Mouse (Mus musculus) gastrocnemius, adult 8-10 months (tissue): Measurements from ENCODE around the gene Lekr1. TPM values are rescaled to one million over a fixed set of nuclear protein-coding genes. Genes with fewer than 3 reads are reported as not detected.
A peak's percentile ranks its signal among the peaks of the same experiment; 100 is the strongest.

Experiments used
- DNase-seq, 2 experiments: peaks; one replicate each; pipeline ENCODE4 v3.0.0; 2022; ENCODE audit warnings: low spot score in 2 of 2
- total RNA-seq, 4 experiments: library from RNA; stranded (reverse); gene quantifications; 2 replicates each; pipeline ENCODE4 v1.2.4; 2022

Lekr1 gene
- total RNA-seq, 4 experiments from 2014 or later = 0.19 to 0.62 (median 0.27) TPM

DNA sequence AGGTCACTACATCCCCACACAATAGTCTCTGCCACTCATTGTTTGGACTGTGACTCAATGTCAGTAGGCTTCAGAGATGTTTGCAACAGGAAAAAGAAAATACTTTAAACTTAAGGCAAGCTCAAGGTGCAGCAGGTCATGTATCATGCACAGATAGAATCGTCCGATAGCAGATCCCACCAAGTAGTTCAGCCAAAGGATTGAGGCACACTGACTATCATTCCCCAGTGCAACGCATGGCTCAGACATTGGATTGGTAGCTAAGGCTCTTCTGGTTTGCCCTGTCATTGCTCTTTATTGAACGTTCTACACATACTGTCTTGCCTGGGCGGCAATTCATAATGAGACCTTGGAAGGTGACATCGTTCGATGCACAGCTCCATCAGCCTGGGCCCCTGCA, 9.6 kb upstream of the Lekr1 start:
- DNase-seq = no peak

GRCm38 (mm10) chr3:65656902-65657660, 8.9 kb upstream of the Lekr1 start:
- no peak for DNase-seq

DNA sequence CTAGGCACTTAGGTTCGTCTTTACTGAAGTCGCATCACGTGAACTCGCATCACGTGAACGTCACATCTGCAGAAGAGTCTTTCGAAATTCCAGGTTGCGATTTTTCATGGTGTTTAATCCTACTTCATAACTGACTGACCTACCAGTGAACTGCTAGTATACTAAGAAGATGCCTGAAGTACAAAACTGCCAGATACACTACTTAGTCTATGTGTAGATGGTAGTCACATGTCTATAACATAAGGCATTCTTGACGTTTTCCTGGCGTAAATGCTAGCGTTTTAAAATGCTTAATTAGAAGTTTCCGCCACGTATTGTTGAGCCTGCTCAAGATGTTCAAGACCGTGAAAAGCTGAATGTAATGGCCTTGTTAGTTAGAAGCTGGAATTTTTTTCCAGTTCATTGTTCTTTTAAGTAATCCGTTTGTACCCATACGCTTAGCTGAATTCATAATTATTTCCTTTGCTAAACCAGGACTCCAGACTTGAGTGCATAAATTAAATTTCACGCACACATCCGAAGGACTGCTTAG, 7.9 kb upstream of the Lekr1 start:
- DNase-seq = no peak

DNA sequence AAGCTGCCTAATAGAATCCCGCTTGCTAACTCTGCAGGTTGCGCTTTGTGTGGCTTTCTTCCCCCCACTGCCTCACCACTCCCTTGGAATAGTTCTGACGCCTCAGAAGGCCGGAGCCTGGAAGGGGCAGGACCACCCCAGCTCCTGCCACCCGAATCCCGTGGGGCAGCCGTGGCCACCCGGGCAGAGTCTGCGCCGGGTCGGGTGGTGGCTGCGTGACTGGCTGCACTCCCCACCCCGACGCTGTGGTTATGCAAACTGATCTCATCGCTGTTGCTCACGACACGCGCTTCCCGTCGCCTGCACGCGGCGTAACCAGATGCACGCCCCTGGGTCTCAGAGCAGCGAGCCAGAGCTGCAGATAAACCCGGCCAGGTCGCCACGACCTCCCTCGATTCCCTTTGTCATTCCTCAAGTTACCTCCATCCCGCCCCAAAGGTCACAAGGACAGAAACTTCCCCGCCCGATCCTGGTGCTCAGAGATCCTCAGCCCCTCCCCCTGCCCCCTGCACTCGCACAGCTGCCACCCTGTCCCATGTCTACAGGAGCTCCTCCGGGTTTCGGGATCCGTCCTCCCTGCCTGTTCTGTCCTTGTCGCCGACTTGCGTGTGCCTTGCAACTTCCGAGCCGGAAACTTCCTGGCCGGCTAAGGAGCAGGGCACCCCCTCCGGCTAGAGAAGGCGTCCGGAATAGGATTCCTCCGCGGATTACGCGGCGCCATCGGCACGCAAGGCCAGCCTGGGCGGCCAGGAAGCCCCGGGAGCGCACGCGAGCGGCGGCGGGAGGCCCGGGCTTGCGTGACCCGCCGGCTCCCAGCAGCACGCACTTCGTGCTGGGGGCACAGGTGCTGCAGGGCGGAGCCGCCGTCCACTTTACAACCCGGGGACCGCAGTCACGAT, 7.1 kb upstream of the Lekr1 start:
- DNase-seq = peak; percentile 46 to 70

DNA sequence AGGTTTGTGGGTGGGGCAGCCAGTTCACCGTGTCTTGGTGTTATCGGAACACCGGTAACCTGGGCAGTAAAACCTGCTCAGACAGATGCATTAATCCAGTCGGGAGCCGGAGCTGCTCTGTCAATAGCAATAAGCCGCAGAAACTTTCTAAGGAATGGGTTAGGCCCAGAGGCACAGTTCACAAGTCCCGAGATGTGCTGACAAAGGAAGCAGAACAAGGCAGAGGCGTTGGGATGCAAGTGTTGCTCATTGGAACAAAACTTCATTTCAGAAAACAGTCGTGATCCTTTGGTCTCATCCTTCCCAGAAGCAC, 6.5 kb upstream of the Lekr1 start:
- no peak for DNase-seq

- no peak for DNase-seq
These were observed 5.7 kb upstream of the Lekr1 start for GRCm38 (mm10) chr3:65660336-65660735.

- no peak for DNase-seq
These were observed 4.3 kb upstream of the Lekr1 start for GRCm38 (mm10) chr3:65661731-65662130.

DNA sequence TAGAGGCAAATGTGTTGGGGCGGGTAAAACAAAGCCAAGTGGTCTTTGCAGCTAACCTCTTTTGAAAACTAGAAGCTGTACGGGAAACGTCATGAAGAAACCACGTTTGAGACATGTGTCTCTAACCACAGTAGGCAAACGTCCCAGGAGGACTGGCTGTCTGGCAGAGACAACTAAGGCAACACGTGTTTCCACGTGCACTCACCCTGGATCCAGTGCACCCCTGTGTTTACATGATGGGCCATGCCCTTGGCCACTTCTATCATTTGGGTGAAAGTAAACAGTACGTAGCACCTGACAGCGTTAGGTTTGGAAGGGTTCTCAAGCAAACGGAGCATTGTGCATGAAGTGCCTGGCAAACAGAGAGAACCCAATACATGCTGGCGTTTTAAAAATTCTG, 2.9 kb upstream of the Lekr1 start:
- DNase-seq = no peak

GRCm38 (mm10) chr3:65670216-65670615, 4.2 kb downstream of the Lekr1 start:
- DNase-seq = no peak

GRCm38 (mm10) chr3:65673725-65674124, 7.7 kb downstream of the Lekr1 start:
- no peak for DNase-seq

DNA sequence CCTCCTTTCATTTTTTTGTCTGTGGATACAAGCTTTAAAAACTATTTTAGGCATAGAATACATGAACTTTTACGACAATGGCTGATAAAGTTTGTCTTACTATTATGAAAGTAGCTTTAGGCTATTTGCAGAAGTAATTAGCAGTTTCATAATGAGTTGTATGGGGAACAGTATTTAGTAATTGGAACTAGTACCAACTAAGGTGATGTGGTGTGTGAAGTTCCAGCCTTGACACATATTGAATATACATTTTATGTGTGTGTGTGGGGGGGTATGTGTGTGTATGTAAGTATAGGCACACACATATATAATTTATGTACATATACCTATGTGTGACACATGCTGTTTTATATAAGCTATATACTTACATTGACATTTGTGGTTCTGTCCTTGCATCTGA, 14.6 kb downstream of the Lekr1 start:
- DNase-seq = no peak

- DNase-seq = no peak
These were observed 23.7 kb downstream of the Lekr1 start for GRCm38 (mm10) chr3:65689705-65690104.

DNA sequence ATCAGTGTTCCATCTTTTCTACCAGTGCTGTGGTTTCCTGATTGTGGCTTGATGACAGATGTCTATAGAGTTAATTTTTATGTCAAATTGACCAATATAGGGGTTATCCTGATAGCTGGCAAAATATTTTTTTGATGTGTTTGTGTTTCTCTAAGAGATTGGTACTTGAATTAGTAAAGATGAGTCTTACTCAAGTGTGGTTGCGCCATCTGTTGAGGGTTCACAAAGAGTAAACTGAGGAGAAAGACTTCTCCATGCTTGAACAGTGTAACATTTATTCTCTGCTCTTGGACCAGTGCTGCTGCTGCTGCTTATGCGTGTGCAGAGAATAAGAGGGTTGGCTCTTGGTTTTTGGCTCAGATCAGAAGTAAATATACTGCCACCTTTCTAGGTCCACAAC, 24.8 kb downstream of the Lekr1 start:
- DNase-seq = no peak

DNA sequence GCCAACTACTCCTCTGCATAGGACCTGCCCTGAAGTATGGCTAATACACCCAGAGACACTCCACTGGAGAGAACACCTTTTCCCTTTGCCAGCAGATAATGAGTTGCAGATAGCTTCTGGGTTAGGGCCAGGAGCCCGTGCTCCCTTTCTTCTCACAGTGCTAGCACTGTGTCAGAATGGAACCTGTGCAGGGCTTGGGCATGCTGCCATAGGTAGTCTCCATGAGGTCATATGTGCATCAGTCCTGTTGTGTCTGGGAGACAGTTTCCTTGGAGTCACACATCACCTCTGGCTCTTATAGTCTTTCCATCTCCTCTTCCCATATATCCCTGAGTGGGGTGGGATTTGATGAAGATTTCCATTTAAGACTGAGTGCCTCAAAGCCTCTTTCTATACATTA, 33.7 kb downstream of the Lekr1 start:
- no peak for DNase-seq

GRCm38 (mm10) chr3:65714372-65714771, 48.3 kb downstream of the Lekr1 start:
- DNase-seq = no peak

- DNase-seq = no peak
These were observed 51.4 kb downstream of the Lekr1 start for GRCm38 (mm10) chr3:65717406-65717805.

DNA sequence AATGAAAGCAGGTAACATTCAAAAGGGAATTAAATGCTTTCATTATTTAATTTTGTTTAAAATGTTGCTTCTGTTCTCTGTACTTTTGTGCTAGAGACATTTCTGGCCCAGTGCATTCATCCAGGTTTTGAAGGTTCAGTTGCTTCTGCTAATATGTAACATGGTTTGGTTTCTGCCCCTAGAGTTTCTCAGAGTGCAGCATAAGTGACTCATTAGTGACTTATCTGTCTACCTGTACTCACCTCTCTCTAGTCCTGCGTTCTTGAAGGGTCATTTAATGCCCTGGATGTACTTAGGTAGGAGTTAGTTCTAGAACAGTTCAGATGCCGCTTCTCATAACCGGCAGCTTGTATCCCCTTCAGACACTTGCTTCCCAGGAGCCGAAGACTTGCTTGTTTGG, 56.9 kb downstream of the Lekr1 start:
- DNase-seq = no peak

- DNase-seq = no peak
These were observed 57.6 kb downstream of the Lekr1 start for GRCm38 (mm10) chr3:65723664-65724063.

DNA sequence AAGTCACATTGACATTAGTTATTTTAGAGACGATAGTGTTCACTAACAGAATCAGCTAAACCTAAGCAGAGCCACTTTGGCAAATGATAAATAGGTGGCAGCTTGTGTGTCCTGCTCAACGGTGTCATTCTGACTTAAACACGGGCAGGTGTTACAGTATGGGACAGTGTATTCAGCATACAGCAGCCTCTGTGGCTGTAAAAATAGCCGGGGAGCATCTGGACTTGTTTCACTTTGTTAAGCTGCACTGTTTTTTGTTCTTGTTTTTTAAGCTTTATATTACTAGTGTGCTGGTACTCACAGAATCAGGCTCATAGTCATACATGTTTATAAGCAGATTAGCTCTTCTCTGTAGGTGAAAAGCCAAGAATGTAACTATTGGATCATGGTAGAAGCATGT, 71.8 kb downstream of the Lekr1 start:
- DNase-seq = no peak

DNA sequence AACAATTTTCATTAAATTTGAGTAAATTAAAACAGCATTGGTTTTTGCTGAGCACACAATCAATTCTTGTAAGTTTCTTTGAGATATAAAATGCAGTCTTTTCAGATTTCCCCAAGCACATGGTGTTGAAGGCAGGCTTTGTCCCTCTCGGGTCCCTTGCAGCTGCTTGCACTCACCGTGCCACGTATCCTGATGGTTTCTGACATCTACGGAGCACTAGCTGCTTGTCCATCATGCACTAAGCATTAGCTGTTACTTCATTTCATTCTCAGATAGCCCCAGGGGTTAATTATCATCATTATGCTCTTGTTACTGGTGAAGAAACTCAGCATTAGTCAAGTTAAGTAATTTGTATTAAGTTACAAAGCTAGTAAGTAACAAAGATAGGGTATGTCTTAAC, 78.9 kb downstream of the Lekr1 start:
- DNase-seq = no peak

GRCm38 (mm10) chr3:65764511-65765508, 98.8 kb downstream of the Lekr1 start:
- DNase-seq = no peak
